22 mouse cellular contexts compared by ENCODE assay signal in genomic region chr5:87335199-87335598, GRCm38 (mm10). TPM values are rescaled to one million over a fixed set of nuclear protein-coding genes. Genes with fewer than 3 reads are reported as not detected.
"Had no signal": no experiment of that assay in that cellular context is flagged by ENCODE, and none has a peak within 500 bp of the region (broad histone marks: within the 10 kb centered on the region; RNA-seq: fewer than 3 reads in every experiment).

No protein-coding gene starts in this region.

- ATAC-seq: lung, postnatal 0 days; midbrain, embryonic 13.5 days; midbrain, embryonic 16.5 days had no signal

- H3K4me3 ChIP-seq: lung, embryonic 15.5 days; megakaryocyte, embryonic 14.5 days; midbrain, embryonic 13.5 days; neural tube, embryonic 12.5 days; stomach, embryonic 15.5 days had no signal

- H3K9ac ChIP-seq: lung, embryonic 15.5 days; midbrain, embryonic 13.5 days; neural tube, embryonic 12.5 days; stomach, embryonic 15.5 days had no signal

- H3K36me3 ChIP-seq: lung, embryonic 15.5 days; midbrain, embryonic 13.5 days; neural tube, embryonic 12.5 days; stomach, embryonic 15.5 days had no signal

- H3K27me3 ChIP-seq: lung, embryonic 15.5 days; megakaryocyte, embryonic 14.5 days; midbrain, embryonic 13.5 days; neural tube, embryonic 12.5 days; stomach, embryonic 15.5 days had no signal

- H3K4me1 ChIP-seq: lung, embryonic 15.5 days; megakaryocyte, embryonic 14.5 days; midbrain, embryonic 13.5 days; neural tube, embryonic 12.5 days; stomach, embryonic 15.5 days had no signal

- H3K27ac ChIP-seq: lung, embryonic 15.5 days; macrophage; midbrain, embryonic 13.5 days; neural tube, embryonic 12.5 days; stomach, embryonic 15.5 days had no signal

- H3K9me3 ChIP-seq: lung, embryonic 15.5 days; midbrain, embryonic 13.5 days; neural tube, embryonic 12.5 days; stomach, embryonic 15.5 days had no signal

- H3K4me2 ChIP-seq: lung, embryonic 15.5 days; midbrain, embryonic 11.5 days; midbrain, embryonic 13.5 days; neural tube, embryonic 12.5 days; stomach, embryonic 15.5 days had no signal

- DNase-seq: lung, adult 2 months; lung, postnatal 14 days; lung, postnatal 36 days; right cerebral cortex, postnatal 14 days; thymus, adult 18-20 months; thymus, postnatal 14 days; thymus, postnatal 36 days had no signal

RNA-seq across cellular contexts. Expression of gene Ugt2a3, which starts 1.8 kb away (rescaled TPM):
- total RNA-seq: megakaryocyte progenitor cell, adult 5-6 weeks; monocyte, adult 5-6 weeks; neutrophil, adult 5-6 weeks had no signal
- polyA plus RNA-seq: lung, adult 2 months; lung, embryonic 15.5 days; lung, postnatal 0 days; macrophage; midbrain, embryonic 11.5 days; midbrain, embryonic 13.5 days; midbrain, embryonic 16.5 days; neural tube, embryonic 12.5 days; neural tube, embryonic 14.5 days; spleen, adult 2 months; thymus, postnatal 0 days had no signal
